27 mouse cellular contexts compared by ENCODE assay signal in the genomic region with DNA sequence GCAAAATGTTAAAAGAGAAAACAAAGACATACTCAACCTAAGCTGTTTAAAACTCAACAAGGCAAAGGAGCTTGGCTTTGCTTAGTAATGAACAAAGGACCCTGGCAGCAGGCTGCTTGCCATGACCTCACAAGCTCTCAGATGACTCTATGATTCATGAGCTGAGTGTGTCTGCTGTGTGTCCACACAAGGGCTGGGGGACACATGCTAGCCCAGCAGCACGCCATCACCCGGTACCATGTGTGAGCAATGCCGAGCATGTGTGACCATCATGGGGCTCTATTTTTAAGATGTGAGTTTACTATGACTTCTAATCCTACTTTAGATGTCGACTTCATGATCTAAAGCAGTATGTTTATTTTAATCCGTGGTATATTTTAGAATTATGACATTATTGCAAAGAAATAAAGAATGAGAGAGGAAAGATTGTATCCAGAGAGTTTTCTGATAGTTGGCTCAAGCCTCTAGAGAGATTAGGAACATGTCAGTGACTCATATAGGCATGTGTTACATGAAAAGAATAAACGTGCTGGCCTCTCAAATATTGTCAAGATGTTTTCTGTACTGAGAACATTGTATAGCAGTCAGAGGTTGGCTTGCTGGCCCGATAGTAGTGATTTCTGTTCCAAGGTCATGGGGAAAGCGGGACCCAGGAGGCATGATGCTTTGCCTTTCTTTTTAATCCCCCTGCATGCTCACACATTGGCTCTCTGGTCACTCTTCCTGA.
DNase-seq lines count a peak whose midpoint lies in the region; ATAC-seq and TF ChIP-seq lines count a peak whose summit lies in the region.
"Had no signal": no experiment of that assay in that cellular context is flagged by ENCODE, and none has a peak within 500 bp of the region (broad histone marks: within the 10 kb centered on the region; RNA-seq: fewer than 3 reads in every experiment).

No protein-coding gene starts in this region.

- TF ChIP-seq POLR2A in heart, adult 2 months (IDR thresholded peaks at IDR 0.05; ENCODE audit: insufficient read depth, low read depth, low read length), result no peak

- no peaks in the 10 kb centered on the region for H3K36me3 ChIP-seq in heart, postnatal 0 days (replicated peaks; ENCODE audit: control insufficient read depth, insufficient read depth, low read length)
- H3K36me3 ChIP-seq in heart, adult 2 months (ENCODE audit: control insufficient read depth, insufficient read depth, low read length), result no peaks in the 10 kb centered on the region
- H3K36me3 ChIP-seq in lung, embryonic 16.5 days (ENCODE audit: control insufficient read depth, insufficient read depth, low read length), result no peaks in the 10 kb centered on the region
- no peaks in the 10 kb centered on the region for H3K36me3 ChIP-seq in stomach, embryonic 15.5 days
- H3K36me3 ChIP-seq in neural tube, embryonic 15.5 days, result no peaks in the 10 kb centered on the region
- H3K36me3 ChIP-seq: heart, embryonic 15.5 days; hindbrain, embryonic 13.5 days; midbrain, embryonic 12.5 days; neural tube, embryonic 13.5 days had no signal

- no peaks in the 10 kb centered on the region for H3K9me3 ChIP-seq in heart, postnatal 0 days (replicated peaks; ENCODE audit: control insufficient read depth, low read length)
- no peaks in the 10 kb centered on the region for H3K9me3 ChIP-seq in lung, embryonic 16.5 days (ENCODE audit: control insufficient read depth, low read length)
- H3K9me3 ChIP-seq in stomach, embryonic 15.5 days, result no peaks in the 10 kb centered on the region
- no peaks in the 10 kb centered on the region for H3K9me3 ChIP-seq in neural tube, embryonic 15.5 days (replicated peaks)
- H3K9me3 ChIP-seq: heart, embryonic 15.5 days; hindbrain, embryonic 13.5 days; midbrain, embryonic 12.5 days; neural tube, embryonic 13.5 days had no signal

- peak; percentile 30 for DNase-seq in adrenal gland, adult 2 months
- no peak for DNase-seq in adrenal gland, adult 18-20 months (ENCODE audit: low spot score in 2 of 2)
- DNase-seq in heart, postnatal 0 days (ENCODE audit: low spot score), result peak; percentile 6
- no peak for DNase-seq in heart, adult 2 months
- DNase-seq in lung, postnatal 25 days (ENCODE audit: low spot score), result no peak
- DNase-seq: cerebellum, adult 18-20 months; cerebellum, postnatal 10 days; gastrocnemius, postnatal 36 days; heart, postnatal 36 days; kidney, adult 9 months; kidney, postnatal 10 days; layer of hippocampus, postnatal 36 days; left cerebral cortex, postnatal 4 days; liver; lung, postnatal 14 days; thymus, adult 18-20 months; thymus, postnatal 25 days had no signal

- no peak for TF ChIP-seq CTCF in heart, postnatal 0 days (IDR thresholded peaks at IDR 0.05; ENCODE audit: low read depth)
- TF ChIP-seq CTCF in heart, adult 2 months (IDR thresholded peaks at IDR 0.05), result no peak

- no peak overlapping the region for H3K27ac ChIP-seq in heart, postnatal 0 days (ENCODE audit: low read depth)
- H3K27ac ChIP-seq in heart, adult 2 months, result no peak overlapping the region
- peak overlapping the region; percentile 21; the same call in 1 of the 2 replicates for H3K27ac ChIP-seq in lung, embryonic 16.5 days (ENCODE audit: low read length)
- H3K27ac ChIP-seq in stomach, embryonic 15.5 days, result 0 out of 2 replicates have a peak overlapping the region, but pooled peaks have one; percentile 26
- H3K27ac ChIP-seq in neural tube, embryonic 15.5 days (replicated peaks), result no peak overlapping the region
- H3K27ac ChIP-seq: heart, embryonic 15.5 days; hindbrain, embryonic 13.5 days; liver, embryonic 14.5 days; midbrain, embryonic 12.5 days; neural tube, embryonic 13.5 days had no signal

- no peaks in the 10 kb centered on the region for H3K27me3 ChIP-seq in heart, postnatal 0 days (ENCODE audit: control insufficient read depth, insufficient read depth, low read length)
- H3K27me3 ChIP-seq in heart, adult 2 months (ENCODE audit: control insufficient read depth, insufficient read depth, low read length), result no peaks in the 10 kb centered on the region
- H3K27me3 ChIP-seq in lung, embryonic 16.5 days (ENCODE audit: control insufficient read depth, insufficient read depth, low read depth, low read length), result no peaks in the 10 kb centered on the region
- no peaks in the 10 kb centered on the region for H3K27me3 ChIP-seq in stomach, embryonic 15.5 days (replicated peaks)
- H3K27me3 ChIP-seq in neural tube, embryonic 15.5 days (replicated peaks), result no peaks in the 10 kb centered on the region
- H3K27me3 ChIP-seq: heart, embryonic 15.5 days; neural tube, embryonic 13.5 days had no signal

- no peaks in the 10 kb centered on the region for H3K79me2 ChIP-seq in heart, adult 2 months (replicated peaks; ENCODE audit: control insufficient read depth, insufficient read depth, low read length)

- TF ChIP-seq EP300 in heart, postnatal 0 days (IDR thresholded peaks at IDR 0.05; ENCODE audit: low read depth), result no peak
- no peak for TF ChIP-seq EP300 in heart, adult 2 months (IDR thresholded peaks at IDR 0.05; ENCODE audit: insufficient read depth, low read depth, low read length)

- intact Hi-C loops in heart, adult 2 months (cut with DNase I), result no loop called here

- WGBS in heart, postnatal 0 days, result 61% methylated on average over 8 of the region's 8 CpGs
- WGBS in heart, adult 2 months, result 65% methylated on average over 8 of the region's 8 CpGs
- WGBS in lung, embryonic 16.5 days, result 47% methylated on average over 8 of the region's 8 CpGs
- WGBS in stomach, embryonic 15.5 days, result 52% methylated on average over 8 of the region's 8 CpGs
- 83% methylated on average over 8 of the region's 8 CpGs for WGBS in neural tube, embryonic 15.5 days

- no peak overlapping the region for H3K4me3 ChIP-seq in heart, postnatal 0 days (ENCODE audit: low read depth, low read length)
- no peak overlapping the region for H3K4me3 ChIP-seq in heart, adult 2 months
- no peak overlapping the region for H3K4me3 ChIP-seq in lung, embryonic 16.5 days (ENCODE audit: low read length)
- H3K4me3 ChIP-seq in stomach, embryonic 15.5 days (replicated peaks), result no peak overlapping the region
- H3K4me3 ChIP-seq in neural tube, embryonic 15.5 days (replicated peaks), result no peak overlapping the region
- H3K4me3 ChIP-seq: heart, embryonic 15.5 days; hindbrain, embryonic 13.5 days; midbrain, embryonic 12.5 days; neural tube, embryonic 13.5 days had no signal

- ATAC-seq in heart, postnatal 0 days (ENCODE audit: insufficient read depth, low read depth), result peak; percentile 47; the same call in 1 of the 2 replicates
- ATAC-seq in lung, embryonic 16.5 days (ENCODE audit: low read depth), result peak; percentile 92
- ATAC-seq in stomach, embryonic 15.5 days (ENCODE audit: insufficient read depth, low FRiP score, low read depth), result no peak
- ATAC-seq in neural tube, embryonic 15.5 days (ENCODE audit: low FRiP score), result no peak
- ATAC-seq: forebrain, embryonic 14.5 days; intestine, postnatal 0 days had no signal

- no peaks in the 10 kb centered on the region for H3K4me1 ChIP-seq in heart, postnatal 0 days (ENCODE audit: control insufficient read depth, insufficient read depth)
- no peaks in the 10 kb centered on the region for H3K4me1 ChIP-seq in heart, adult 2 months (ENCODE audit: control insufficient read depth, insufficient read depth, low read length)
- H3K4me1 ChIP-seq in lung, embryonic 16.5 days (replicated peaks; ENCODE audit: control insufficient read depth, insufficient read depth, low read length), result no peaks in the 10 kb centered on the region
- H3K4me1 ChIP-seq in stomach, embryonic 15.5 days, result no peaks in the 10 kb centered on the region
- no peaks in the 10 kb centered on the region for H3K4me1 ChIP-seq in neural tube, embryonic 15.5 days
- H3K4me1 ChIP-seq: heart, embryonic 15.5 days; hindbrain, embryonic 13.5 days; midbrain, embryonic 12.5 days; neural tube, embryonic 13.5 days had no signal

- no peak overlapping the region for H3K4me2 ChIP-seq in heart, postnatal 0 days (ENCODE audit: low read depth, low read length)
- H3K4me2 ChIP-seq in lung, embryonic 16.5 days (ENCODE audit: low read depth, low read length), result no peak overlapping the region
- H3K4me2 ChIP-seq in stomach, embryonic 15.5 days, result no peak overlapping the region
- no peak overlapping the region for H3K4me2 ChIP-seq in neural tube, embryonic 15.5 days
- H3K4me2 ChIP-seq: heart, embryonic 15.5 days; hindbrain, embryonic 13.5 days; midbrain, embryonic 12.5 days; neural tube, embryonic 13.5 days had no signal

- H3K9ac ChIP-seq in heart, postnatal 0 days (replicated peaks; ENCODE audit: low read depth, low read length), result no peak overlapping the region
- H3K9ac ChIP-seq in heart, adult 2 months (ENCODE audit: low read depth, low read length), result no peak overlapping the region
- no peak overlapping the region for H3K9ac ChIP-seq in lung, embryonic 16.5 days (ENCODE audit: low read length)
- no peak overlapping the region for H3K9ac ChIP-seq in stomach, embryonic 15.5 days
- H3K9ac ChIP-seq in neural tube, embryonic 15.5 days (replicated peaks), result no peak overlapping the region
- H3K9ac ChIP-seq: heart, embryonic 15.5 days; hindbrain, embryonic 13.5 days; liver, embryonic 14.5 days; midbrain, embryonic 12.5 days; neural tube, embryonic 13.5 days had no signal

Comparison
In these comparisons a context has a peak if more than half of its experiments do, and no peak if none do; other contexts are left out.
1. DNase-seq: peak in adrenal gland, adult 2 months (single experiment) and heart, postnatal 0 days (single experiment); none in adrenal gland, adult 18-20 months (0 of 2), heart, adult 2 months (0 of 2) and lung, postnatal 25 days (single experiment).
2. ATAC-seq: peak in heart, postnatal 0 days (single experiment) and lung, embryonic 16.5 days (single experiment); none in stomach, embryonic 15.5 days (single experiment) and neural tube, embryonic 15.5 days (single experiment).
3. H3K27ac ChIP-seq: peak in lung, embryonic 16.5 days (single experiment) and stomach, embryonic 15.5 days (single experiment); none in heart, postnatal 0 days (single experiment), heart, adult 2 months (single experiment) and neural tube, embryonic 15.5 days (single experiment).